Mouse (Mus musculus): ENCODE data around the gene Gm27021. TPM values are rescaled to one million over a fixed set of nuclear protein-coding genes. Genes with fewer than 3 reads are reported as not detected.

Gene Gm27021
- polyA plus RNA-seq, 1 experiment, result 3.0 TPM

- TF ChIP-seq GATA1 (IDR thresholded peaks at IDR 0.05; ENCODE audit: low read length), result no peak
Observed at GRCm38 (mm10) chr8:120572534-120572933, 95.3 kb downstream of the Gm27021 start.

- no peak for TF ChIP-seq GATA1 (IDR thresholded peaks at IDR 0.05; ENCODE audit: low read length)
Observed at GRCm38 (mm10) chr8:120571561-120571960, 96.3 kb downstream of the Gm27021 start.

- no peak for TF ChIP-seq GATA1 (IDR thresholded peaks at IDR 0.05; ENCODE audit: low read length)
Observed at GRCm38 (mm10) chr8:120569939-120570715, 97.8 kb downstream of the Gm27021 start.

GRCm38 (mm10) chr8:120569123-120569522 lies 98.8 kb downstream of the Gm27021 start:
- TF ChIP-seq GATA1 (IDR thresholded peaks at IDR 0.05; ENCODE audit: low read length), result no peak

GRCm38 (mm10) chr8:120568164-120568798 lies 99.6 kb downstream of the Gm27021 start:
- TF ChIP-seq GATA1 (IDR thresholded peaks at IDR 0.05; ENCODE audit: low read length), result no peak

GRCm38 (mm10) chr8:120567731-120568130 lies 100.1 kb downstream of the Gm27021 start:
- TF ChIP-seq GATA1 (IDR thresholded peaks at IDR 0.05; ENCODE audit: low read length), result no peak

- no peak for TF ChIP-seq GATA1 (IDR thresholded peaks at IDR 0.05; ENCODE audit: low read length)
Observed at GRCm38 (mm10) chr8:120566681-120567080, 101.2 kb downstream of the Gm27021 start.

GRCm38 (mm10) chr8:120565151-120565711 lies 102.6 kb downstream of the Gm27021 start:
- no peak for TF ChIP-seq GATA1 (IDR thresholded peaks at IDR 0.05; ENCODE audit: low read length)

- no peak for TF ChIP-seq GATA1 (IDR thresholded peaks at IDR 0.05; ENCODE audit: low read length)
Observed at GRCm38 (mm10) chr8:120563851-120564837, 103.7 kb downstream of the Gm27021 start.

- TF ChIP-seq GATA1 (IDR thresholded peaks at IDR 0.05; ENCODE audit: low read length), result no peak
Observed at GRCm38 (mm10) chr8:120563348-120563724, 104.5 kb downstream of the Gm27021 start.

GRCm38 (mm10) chr8:120562680-120563347 lies 105.1 kb downstream of the Gm27021 start:
- no peak for TF ChIP-seq GATA1 (IDR thresholded peaks at IDR 0.05; ENCODE audit: low read length)

- no peak for TF ChIP-seq GATA1 (IDR thresholded peaks at IDR 0.05; ENCODE audit: low read length)
Observed at GRCm38 (mm10) chr8:120561539-120562435, 106.1 kb downstream of the Gm27021 start.

GRCm38 (mm10) chr8:120560535-120560934 lies 107.3 kb downstream of the Gm27021 start:
- no peak for TF ChIP-seq GATA1 (IDR thresholded peaks at IDR 0.05; ENCODE audit: low read length)

- TF ChIP-seq GATA1 (IDR thresholded peaks at IDR 0.05; ENCODE audit: low read length), result no peak
Observed at GRCm38 (mm10) chr8:120559654-120560053, 108.2 kb downstream of the Gm27021 start.

Other genes with a start within 250 kb of the Gm27021 start
- 39.1 and 124 TPM in 2 replicates for gene Gins2, start 78.8 kb downstream of the Gm27021 start, polyA plus RNA-seq (2012)
- gene 1190005I06Rik, start 20.4 kb downstream of the Gm27021 start, polyA plus RNA-seq (2012), result 0.39 and 0.69 TPM in 2 replicates
- gene Cox4i1, start 143 bp upstream of the Gm27021 start, polyA plus RNA-seq (2012), result 307 and 322 TPM in 2 replicates
- gene Emc8, start 494 bp upstream of the Gm27021 start, polyA plus RNA-seq (2012), result 162 and 168 TPM in 2 replicates
- gene Irf8, start 68.3 kb upstream of the Gm27021 start, polyA plus RNA-seq (2012), result not detected in 2 replicates